Mouse (Mus musculus) MEL (cell line): ENCODE data around the gene Ctnnd2. TPM values are rescaled to one million over a fixed set of nuclear protein-coding genes. Genes with fewer than 3 reads are reported as not detected.

Source experiments
- DNase-seq: peaks from one replicate; pipeline ENCODE4 v3.0.0; 2011; ENCODE audit warnings: low read depth, low spot score
- H3K27ac ChIP-seq: 2 replicates; pipeline ENCODE4 v1.5.1; 2012; ENCODE audit warnings: low read depth, mild to moderate bottlenecking, control low read depth, low read length, moderate library complexity; ENCODE audit not compliant: control insufficient read depth
- H3K27me3 ChIP-seq, 2 experiments: fragments of 150-350 bp in 1 of 2; sonication (generic) in 1 of 2; 2 replicates each; pipeline ENCODE4 v1.6.1; 2012; ENCODE audit warnings: low read length in 2 of 2, mild to moderate bottlenecking in 2 of 2, improper control_type of control experiment in 1 of 2, moderate library complexity in 1 of 2; ENCODE audit not compliant: insufficient read depth in 2 of 2, control insufficient read depth in 1 of 2
- H3K36me3 ChIP-seq, 2 experiments: 2 replicates each; pipeline ENCODE4 v1.6.1; 2012 to 2014; ENCODE audit warnings: low read length in 2 of 2, improper control_type of control experiment in 1 of 2, inconsistent platforms in 1 of 2, mild to moderate bottlenecking in 1 of 2; ENCODE audit not compliant: insufficient read depth in 2 of 2, control insufficient read depth in 1 of 2
- H3K4me1 ChIP-seq, 2 experiments: fragments of 150-350 bp in 1 of 2; sonication (generic) in 1 of 2; 2 replicates each; pipeline ENCODE4 v1.6.1; 2012; ENCODE audit warnings: low read length in 2 of 2, improper control_type of control experiment in 1 of 2, mild to moderate bottlenecking in 1 of 2; ENCODE audit not compliant: insufficient read depth in 2 of 2, control insufficient read depth in 1 of 2
- H3K4me3 ChIP-seq, 2 experiments: fragments of 150-350 bp in 1 of 2; sonication (generic) in 1 of 2; 2 replicates each; pipeline ENCODE4 v1.5.1; 2012; ENCODE audit warnings: low read depth in 2 of 2, low read length in 2 of 2, mild to moderate bottlenecking in 2 of 2, moderate library complexity in 2 of 2, control low read depth in 1 of 2, improper control_type of control experiment in 1 of 2; ENCODE audit not compliant: control insufficient read depth in 1 of 2, insufficient read depth in 1 of 2
- H3K79me2 ChIP-seq: 2 replicates; pipeline ENCODE4 v1.6.1; 2012; ENCODE audit warnings: mild to moderate bottlenecking, low read length, moderate library complexity; ENCODE audit not compliant: control insufficient read depth, poor library complexity, insufficient read depth
- H3K9ac ChIP-seq: 2 replicates; pipeline ENCODE4 v1.6.1; 2012; ENCODE audit warnings: low read depth, mild to moderate bottlenecking, control low read depth, low read length, moderate library complexity; ENCODE audit not compliant: control insufficient read depth, poor library complexity, severe bottlenecking
- H3K9me3 ChIP-seq: fragments of 150-350 bp; sonication (generic); replicated peaks from 2 replicates; pipeline ENCODE4 v1.6.1; 2012; ENCODE audit warnings: mild to moderate bottlenecking, low read length, improper control_type of control experiment, moderate library complexity; ENCODE audit not compliant: insufficient read depth
- CHD1 ChIP-seq: IDR thresholded peaks from 2 replicates; pipeline ENCODE4 v1.6.1; 2012; ENCODE audit warnings: low read depth, mild to moderate bottlenecking, inconsistent platforms, low read length, improper control_type of control experiment
- E2F4 ChIP-seq: IDR thresholded peaks from 2 replicates; pipeline ENCODE4 v1.6.1; 2011; ENCODE audit warnings: low read depth, low read length, improper control_type of control experiment, borderline replicate concordance
- KAT2A ChIP-seq: conservative IDR thresholded peaks from 2 replicates; pipeline ENCODE4 v1.6.1; 2012; ENCODE audit warnings: low read depth, low read length, improper control_type of control experiment, inconsistent platforms
- POLR2A ChIP-seq, 2 experiments: IDR thresholded peaks; 2 replicates each; pipeline ENCODE4 v1.6.1; 2011 to 2012; ENCODE audit warnings: low read length in 2 of 2, mild to moderate bottlenecking in 2 of 2, control low read depth in 1 of 2, improper control_type of control experiment in 1 of 2, low read depth in 1 of 2, moderate library complexity in 1 of 2; ENCODE audit not compliant: control insufficient read depth in 1 of 2, insufficient read depth in 1 of 2, poor library complexity in 1 of 2
- POLR2AphosphoS5 ChIP-seq: IDR thresholded peaks from 2 replicates; pipeline ENCODE4 v1.6.1; 2012; ENCODE audit warnings: low read depth, borderline replicate concordance, mild to moderate bottlenecking, inconsistent platforms, low read length, moderate library complexity, mixed read lengths
- RAD21 ChIP-seq: IDR thresholded peaks from 2 replicates; pipeline ENCODE4 v1.6.1; 2011; ENCODE audit warnings: mild to moderate bottlenecking, low read depth, low read length, improper control_type of control experiment
- TAL1 ChIP-seq: IDR thresholded peaks from 2 replicates; pipeline ENCODE4 v1.6.1; 2012; ENCODE audit warnings: mild to moderate bottlenecking, inconsistent platforms, low read length, moderate library complexity, mixed read lengths
- TBP ChIP-seq: IDR thresholded peaks from 2 replicates; pipeline ENCODE4 v1.8.0; 2011; ENCODE audit warnings: low read depth, low read length, improper control_type of control experiment
- UBTF ChIP-seq: IDR thresholded peaks from 2 replicates; pipeline ENCODE4 v1.6.1; 2012; ENCODE audit warnings: low read depth, mild to moderate bottlenecking, inconsistent platforms, low read length, improper control_type of control experiment, moderate library complexity, borderline replicate concordance; ENCODE audit not compliant: insufficient read depth
- USF1 ChIP-seq: IDR thresholded peaks from 2 replicates; pipeline ENCODE4 v1.6.1; 2014; ENCODE audit warnings: low read depth, mild to moderate bottlenecking, inconsistent platforms, low read length, improper control_type of control experiment, moderate library complexity
- USF2 ChIP-seq, 2 experiments: IDR thresholded peaks; 2 replicates each; pipeline ENCODE4 v1.6.1; 2011 to 2012; ENCODE audit warnings: improper control_type of control experiment in 2 of 2, low read length in 2 of 2, borderline replicate concordance in 1 of 2, inconsistent platforms in 1 of 2, low read depth in 1 of 2, mild to moderate bottlenecking in 1 of 2; ENCODE audit not compliant: insufficient read depth in 1 of 2
- polyA plus RNA-seq, 2 experiments: library from polyadenylated mRNA; stranded (reverse) in 1 of 2; unstranded in 1 of 2; fragments of >175 nt in 1 of 2; fragments of >200 nt in 1 of 2; gene quantifications; 2 replicates each; pipeline versions ENCODE4 v1.2.1 to v1.2.4; 2012; ENCODE audit warnings: low replicate concordance in 2 of 2, low read depth in 1 of 2; ENCODE audit not compliant: insufficient read length in 2 of 2, insufficient read depth in 1 of 2, missing spikeins in 1 of 2
- total RNA-seq: library from RNA; depleted of rRNA; stranded (reverse); fragments of 300-350 nt; gene quantifications from 2 replicates; pipeline ENCODE4 v1.2.3, GENCODE M21; 2012

Gene Ctnnd2
- total and polyA plus RNA-seq, 3 experiments, result 0.03 TPM; not detected in 2

- no peak for TF ChIP-seq POLR2AphosphoS5
- no peak for TF ChIP-seq E2F4
- TF ChIP-seq POLR2A (IDR thresholded peaks at IDR 0.05; ENCODE audit: control insufficient read depth in 1 of 2, insufficient read depth in 1 of 2, low read depth in 1 of 2, low read length in 2 of 2, poor library complexity in 1 of 2), result no peak
- TF ChIP-seq, all 39 proteins: peak for 0
- Histone ChIP-seq H3K4me3 (no peak overlapping the region), H3K4me1 (no peaks in the 10 kb centered on the region), H3K36me3 (no peaks in the 10 kb centered on the region), H3K9ac (no peak overlapping the region), H3K27me3 (no peaks in the 10 kb centered on the region), H3K9me3 (no peaks in the 10 kb centered on the region), H3K79me2 (no peaks in the 10 kb centered on the region), H3K27ac (no peak overlapping the region)
- DNase-seq, result no peak
Measured at GRCm38 (mm10) chr15:31006825-31007157, 834.4 kb downstream of the Ctnnd2 start.

GRCm38 (mm10) chr15:31008594-31008993 lies 836.2 kb downstream of the Ctnnd2 start:
- Histone ChIP-seq H3K36me3 (no peaks in the 10 kb centered on the region), H3K79me2 (no peaks in the 10 kb centered on the region), H3K27ac (no peak overlapping the region), H3K27me3 (no peaks in the 10 kb centered on the region), H3K9ac (no peak overlapping the region), H3K4me1 (no peaks in the 10 kb centered on the region), H3K4me3 (no peak overlapping the region), H3K9me3 (no peaks in the 10 kb centered on the region)
- DNase-seq, result no peak
- no peak for TF ChIP-seq USF1
- TF ChIP-seq CHD1, result no peak
- no peak for TF ChIP-seq UBTF
- no peak for TF ChIP-seq RAD21
- no peak for TF ChIP-seq TBP
- no peak for TF ChIP-seq POLR2A (IDR thresholded peaks at IDR 0.05; ENCODE audit: control insufficient read depth in 1 of 2, insufficient read depth in 1 of 2, low read depth in 1 of 2, low read length in 2 of 2, poor library complexity in 1 of 2)
- no peak for TF ChIP-seq KAT2A
- no peak for TF ChIP-seq USF2 (IDR thresholded peaks at IDR 0.05; ENCODE audit: borderline replicate concordance in 1 of 2, insufficient read depth in 1 of 2, low read depth in 1 of 2, low read length in 2 of 2)
- no peak for TF ChIP-seq TAL1

GRCm38 (mm10) chr15:31020769-31021168 lies 848.4 kb downstream of the Ctnnd2 start:
- H3K4me1 ChIP-seq, result no peaks in the 10 kb centered on the region
- DNase-seq, result no peak
- no peak overlapping the region for H3K4me3 ChIP-seq
- no peak overlapping the region for H3K27ac ChIP-seq
- no peak for TF ChIP-seq USF2 (IDR thresholded peaks at IDR 0.05; ENCODE audit: borderline replicate concordance in 1 of 2, insufficient read depth in 1 of 2, low read depth in 1 of 2, low read length in 2 of 2)
- TF ChIP-seq, all 39 proteins: peak for 0
- no peaks in the 10 kb centered on the region for H3K79me2 ChIP-seq
- no peaks in the 10 kb centered on the region for H3K27me3 ChIP-seq
- no peaks in the 10 kb centered on the region for H3K36me3 ChIP-seq
- H3K9ac ChIP-seq, result no peak overlapping the region
- no peaks in the 10 kb centered on the region for H3K9me3 ChIP-seq
